8 mouse cellular contexts compared by ENCODE assay signal in genomic region chr5:29467489-29468350, GRCm38 (mm10). TPM values are rescaled to one million over a fixed set of nuclear protein-coding genes. Genes with fewer than 3 reads are reported as not detected.
A peak's percentile ranks its signal among the peaks of the same experiment; 100 is the strongest.
DNase-seq lines count a peak whose midpoint lies in the region; ATAC-seq and TF ChIP-seq lines count a peak whose summit lies in the region.

No protein-coding gene starts in this region.

- peaks cover 61% of the 10 kb centered on the region for H3K27me3 ChIP-seq in kidney, embryonic 14.5 days (ENCODE audit: control insufficient read depth, insufficient read depth, low read length)
- peaks cover 75% of the 10 kb centered on the region for H3K27me3 ChIP-seq in midbrain, embryonic 15.5 days (replicated peaks)

- no peak for TF ChIP-seq POLR2A in cortical plate, adult 2 months (IDR thresholded peaks at IDR 0.05; ENCODE audit: extremely low read depth, insufficient read depth, low read length)

- WGBS in kidney, embryonic 14.5 days, result 2% methylated on average over 67 of the region's 67 CpGs
- 2% methylated on average over 66 of the region's 67 CpGs for WGBS in midbrain, embryonic 15.5 days

- peak overlapping the region; percentile 40 for H3K4me3 ChIP-seq in kidney, embryonic 14.5 days (ENCODE audit: low read length)
- H3K4me3 ChIP-seq in cortical plate, adult 2 months (ENCODE audit: insufficient read depth, low read length), result 0 out of 2 replicates have a peak overlapping the region, but pooled peaks have one; percentile 15
- peak overlapping the region; percentile 28 for H3K4me3 ChIP-seq in midbrain, embryonic 15.5 days

- H3K4me2 ChIP-seq in kidney, embryonic 14.5 days (replicated peaks; ENCODE audit: low read depth, low read length), result peak overlapping the region; percentile 50
- H3K4me2 ChIP-seq in midbrain, embryonic 15.5 days, result peak overlapping the region; percentile 53

- DNase-seq in kidney, adult 8-10 months, result no peak
- DNase-seq in induced T-regulatory cell, adult 2 months (ENCODE audit: low read depth), result peak; percentile 31
- DNase-seq in layer of hippocampus, postnatal 10 days (ENCODE audit: low spot score in 2 of 2), result no peak
- DNase-seq in gastrocnemius, adult 8-10 months (ENCODE audit: low spot score in 2 of 2), result no peak
- no peak for DNase-seq in right cerebral cortex, postnatal 25 days

- H3K9me3 ChIP-seq in kidney, embryonic 14.5 days (ENCODE audit: control insufficient read depth, low read length), result no peaks in the 10 kb centered on the region
- no peaks in the 10 kb centered on the region for H3K9me3 ChIP-seq in midbrain, embryonic 15.5 days

- peak overlapping the region; percentile 24; the same call in 1 of the 2 replicates for H3K9ac ChIP-seq in kidney, embryonic 14.5 days (ENCODE audit: low read depth, low read length)
- no peak overlapping the region for H3K9ac ChIP-seq in midbrain, embryonic 15.5 days

- no peaks in the 10 kb centered on the region for H3K36me3 ChIP-seq in kidney, embryonic 14.5 days (ENCODE audit: control insufficient read depth, insufficient read depth, low read length)
- H3K36me3 ChIP-seq in midbrain, embryonic 15.5 days (replicated peaks), result no peaks in the 10 kb centered on the region

- no peak overlapping the region for H3K27ac ChIP-seq in kidney, embryonic 14.5 days (ENCODE audit: low read depth, low read length)
- H3K27ac ChIP-seq in cortical plate, adult 2 months (ENCODE audit: insufficient read depth, low read length), result no peak overlapping the region
- H3K27ac ChIP-seq in midbrain, embryonic 15.5 days, result no peak overlapping the region

- H3K4me1 ChIP-seq in kidney, embryonic 14.5 days (ENCODE audit: control insufficient read depth, insufficient read depth, low read length), result no peaks in the 10 kb centered on the region
- no peaks in the 10 kb centered on the region for H3K4me1 ChIP-seq in cortical plate, adult 2 months (ENCODE audit: control insufficient read depth, insufficient read depth, low read length)
- peaks cover 10% of the 10 kb centered on the region for H3K4me1 ChIP-seq in midbrain, embryonic 15.5 days

- TF ChIP-seq CTCF in cortical plate, adult 2 months (IDR thresholded peaks at IDR 0.05; ENCODE audit: extremely low read depth, insufficient read depth, low read length), result no peak

- peak; percentile 25; the same call in 1 of the 2 replicates for ATAC-seq in kidney, embryonic 14.5 days (ENCODE audit: low FRiP score, low TSS enrichment)
- peak; percentile 27; the same call in 1 of the 2 replicates for ATAC-seq in midbrain, embryonic 15.5 days (replicated peaks)

RNA-seq across cellular contexts. Expression of gene Mnx1, which starts 10.6 kb away (rescaled TPM):
- polyA plus RNA-seq in kidney, embryonic 14.5 days (2014; fragmentation: Nextera tagmentation; extraction: Ambion mirVana), result not detected in 2 replicates
- not detected in 2 replicates for polyA plus RNA-seq in cortical plate, adult 2 months (2012; rRNA removed)
- polyA plus RNA-seq in midbrain, embryonic 15.5 days (2015; fragmentation: Nextera tagmentation; extraction: Ambion mirVana), result not detected in 2 replicates
- total RNA-seq in layer of hippocampus, postnatal 10 days (2021), result not detected
- total RNA-seq in gastrocnemius, adult 8-10 months (2022), result not detected

RNA-seq across cellular contexts. Expression of gene Nom1, which starts 33.3 kb away (rescaled TPM):
- polyA plus RNA-seq in kidney, embryonic 14.5 days (2014; fragmentation: Nextera tagmentation; extraction: Ambion mirVana), result 17.5 and 20.7 TPM in 2 replicates
- 17.2 and 21.4 TPM in 2 replicates for polyA plus RNA-seq in cortical plate, adult 2 months (2012; rRNA removed)
- 20.6 and 22.6 TPM in 2 replicates for polyA plus RNA-seq in midbrain, embryonic 15.5 days (2015; fragmentation: Nextera tagmentation; extraction: Ambion mirVana)
- total RNA-seq in layer of hippocampus, postnatal 10 days (2021), result 10 to 100 TPM; 22.2 to 22.7 TPM
- 10 to 100 TPM; 10.2 to 14.0 (median 13.1) TPM for total RNA-seq in gastrocnemius, adult 8-10 months (2022)
